Mouse (Mus musculus): Measurements from ENCODE around the gene Rab30.

Rab30 gene

GRCm38 (mm10) chr7:92842254-92842653, 100.9 kb downstream of the Rab30 start:
- DNase-seq (ENCODE audit: low read depth, low spot score): no peak

GRCm38 (mm10) chr7:92848246-92848645, 106.8 kb downstream of the Rab30 start:
- DNase-seq (ENCODE audit: low read depth, low spot score): no peak

GRCm38 (mm10) chr7:92866526-92866925, 125.1 kb downstream of the Rab30 start:
- no peak for DNase-seq (ENCODE audit: low read depth, low spot score)

- no peak for DNase-seq (ENCODE audit: low read depth, low spot score)
Measured at GRCm38 (mm10) chr7:92870161-92870560, 128.8 kb downstream of the Rab30 start.

- no peak for DNase-seq (ENCODE audit: low read depth, low spot score)
Measured at GRCm38 (mm10) chr7:92871596-92871995, 130.2 kb downstream of the Rab30 start.

GRCm38 (mm10) chr7:92874116-92874675, 132.8 kb downstream of the Rab30 start, which contains the start of the genes Ddias and Prcp:
Gene Ddias, minus strand, starts transcription at chr7:92874247.
Gene Prcp, plus strand, starts transcription at chr7:92874470.
- peak; percentile 77 for DNase-seq (ENCODE audit: low read depth, low spot score)

- peak; percentile 86 for DNase-seq (ENCODE audit: low read depth, low spot score)
Measured at GRCm38 (mm10) chr7:92874761-92875408, 133.5 kb downstream of the Rab30 start.

- DNase-seq (ENCODE audit: low read depth, low spot score): no peak
Measured at GRCm38 (mm10) chr7:92876066-92876465, 134.7 kb downstream of the Rab30 start.

GRCm38 (mm10) chr7:92876538-92876937, 135.1 kb downstream of the Rab30 start:
- no peak for DNase-seq (ENCODE audit: low read depth, low spot score)

- DNase-seq (ENCODE audit: low read depth, low spot score): no peak
Measured at GRCm38 (mm10) chr7:92878575-92879285, 137.3 kb downstream of the Rab30 start.

- no peak for DNase-seq (ENCODE audit: low read depth, low spot score)
Measured at GRCm38 (mm10) chr7:92883850-92884716, 142.7 kb downstream of the Rab30 start.

- DNase-seq (ENCODE audit: low read depth, low spot score): no peak
Measured at GRCm38 (mm10) chr7:92884998-92885660, 143.7 kb downstream of the Rab30 start.

GRCm38 (mm10) chr7:92886801-92887200, 145.4 kb downstream of the Rab30 start:
- no peak for DNase-seq (ENCODE audit: low read depth, low spot score)

GRCm38 (mm10) chr7:92887230-92887629, 145.8 kb downstream of the Rab30 start:
- no peak for DNase-seq (ENCODE audit: low read depth, low spot score)

GRCm38 (mm10) chr7:92890211-92890610, 148.8 kb downstream of the Rab30 start:
- DNase-seq (ENCODE audit: low read depth, low spot score): no peak

GRCm38 (mm10) chr7:92890618-92891230, 149.3 kb downstream of the Rab30 start:
- no peak for DNase-seq (ENCODE audit: low read depth, low spot score)

- no peak for DNase-seq (ENCODE audit: low read depth, low spot score)
Measured at GRCm38 (mm10) chr7:92893478-92893877, 152.1 kb downstream of the Rab30 start.
